Mouse (Mus musculus) forebrain, embryonic 11.5 days (tissue): Measurements from ENCODE around the gene Slit1. TPM values are rescaled to one million over a fixed set of nuclear protein-coding genes. Genes with fewer than 3 reads are reported as not detected.

Experiments
- ATAC-seq: fragments of 200-750 bp; cut with Nextera tagmentation; replicated peaks from 2 replicates; pipeline ENCODE4 v1.8.0; 2017; ENCODE audit warnings: moderate TSS enrichment; ENCODE audit not compliant: low FRiP score
- DNase-seq: peaks from one replicate; pipeline ENCODE4 v3.0.0-alpha.2; 2017; ENCODE audit warnings: low spot score
- H3K27ac ChIP-seq: fragments of 300-500 bp; sonication (generic); 2 replicates; pipeline ENCODE4 v1.5.1; 2014; ENCODE audit warnings: low read depth, low read length
- H3K27me3 ChIP-seq: fragments of 300-500 bp; sonication (generic); 2 replicates; pipeline ENCODE4 v1.6.1; 2014; ENCODE audit warnings: mild to moderate bottlenecking, low read length, mixed read lengths; ENCODE audit not compliant: control insufficient read depth, insufficient read depth
- H3K36me3 ChIP-seq: fragments of 300-500 bp; sonication (generic); 2 replicates; pipeline ENCODE4 v1.6.1; 2014; ENCODE audit warnings: mild to moderate bottlenecking, low read length, moderate library complexity, mixed read lengths; ENCODE audit not compliant: control insufficient read depth, insufficient read depth
- H3K4me1 ChIP-seq: fragments of 300-500 bp; sonication (generic); replicated peaks from 2 replicates; pipeline ENCODE4 v1.6.1; 2014; ENCODE audit warnings: low read length, mixed read lengths; ENCODE audit not compliant: control insufficient read depth, insufficient read depth
- H3K4me2 ChIP-seq: fragments of 300-500 bp; sonication (generic); 2 replicates; pipeline ENCODE4 v1.6.1; 2014; ENCODE audit warnings: low read depth, mild to moderate bottlenecking, low read length, moderate library complexity, mixed read lengths; ENCODE audit not compliant: severe bottlenecking
- H3K4me3 ChIP-seq: fragments of 300-500 bp; sonication (generic); 2 replicates; pipeline ENCODE4 v1.5.1; 2014; ENCODE audit warnings: low read depth, low read length
- H3K9ac ChIP-seq: fragments of 300-500 bp; sonication (generic); 2 replicates; pipeline ENCODE4 v1.6.1; 2014; ENCODE audit warnings: low read length
- H3K9me3 ChIP-seq: fragments of 300-500 bp; sonication (generic); 2 replicates; pipeline ENCODE4 v1.6.1; 2016; ENCODE audit warnings: low read length, mixed read lengths; ENCODE audit not compliant: control insufficient read depth
- WGBS: fragments of 180-500 bp; shearing (Covaris S2); extraction: QIAGEN DNeasy Blood & Tissue Kit; methylation state at CpG from one replicate; pipeline ENCODE4 v1.1.7; 2014; 5-methylcytosine and 5-hydroxymethylcytosine counted together
- polyA plus RNA-seq: library from polyadenylated mRNA; unstranded; fragments of >200 nt; fragmentation: Nextera tagmentation; extraction: Ambion mirVana; gene quantifications from 2 replicates; pipeline ENCODE4 v1.2.1, GENCODE M21; 2014

Gene Slit1
- polyA plus RNA-seq, 1 experiment from 2014 or later = 4.6 TPM

- H3K4me3 ChIP-seq = no peak overlapping the region
Measured at GRCm38 (mm10) chr19:41716233-41717218, 26.9 kb downstream of the Slit1 start.

GRCm38 (mm10) chr19:41714431-41714917 lies 29.0 kb downstream of the Slit1 start:
- H3K9me3 ChIP-seq = no peaks in the 10 kb centered on the region
- no peak overlapping the region for H3K4me3 ChIP-seq
- peaks cover 16% of the 10 kb centered on the region for H3K4me1 ChIP-seq
- H3K27ac ChIP-seq = no peak overlapping the region
- H3K4me2 ChIP-seq = no peak overlapping the region
- DNase-seq = no peak
- no peak overlapping the region for H3K9ac ChIP-seq
- ATAC-seq = no peak
- peaks cover 2% of the 10 kb centered on the region; the same call in 1 of the 2 replicates for H3K27me3 ChIP-seq
- no peaks in the 10 kb centered on the region for H3K36me3 ChIP-seq
- WGBS = 45% methylated on average over 9 of the region's 9 CpGs

More at GRCm38 (mm10) chr19:41716233-41717218, 26.9 kb downstream of the Slit1 start:
- ATAC-seq = peak; percentile 83
- peak; percentile 76 for DNase-seq
- Histone ChIP-seq H3K9me3 (no peaks in the 10 kb centered on the region), H3K4me2 (peak overlapping the region; percentile 8; the same call in 1 of the 2 replicates), H3K9ac (no peak overlapping the region; the same call in 1 of the 2 replicates), H3K27ac (peak overlapping the region; percentile 31; the same call in 1 of the 2 replicates), H3K4me1 (peaks cover 16% of the 10 kb centered on the region), H3K27me3 (peaks cover 2% of the 10 kb centered on the region; the same call in 1 of the 2 replicates), H3K36me3 (no peaks in the 10 kb centered on the region)
- 21% methylated on average over 19 of the region's 19 CpGs for WGBS

- H3K9me3 ChIP-seq = no peaks in the 10 kb centered on the region
- DNase-seq (no peak), ATAC-seq (no peak)
- no peak overlapping the region for H3K4me3 ChIP-seq
- WGBS = 92% methylated on average over 8 of the region's 8 CpGs
- H3K27me3 ChIP-seq = no peaks in the 10 kb centered on the region
- no peaks in the 10 kb centered on the region for H3K36me3 ChIP-seq
- H3K4me1 ChIP-seq = peaks cover 16% of the 10 kb centered on the region
- no peak overlapping the region for H3K27ac ChIP-seq
- H3K9ac ChIP-seq = no peak overlapping the region
- H3K4me2 ChIP-seq = no peak overlapping the region
Measured at GRCm38 (mm10) chr19:41712829-41713228, 30.6 kb downstream of the Slit1 start.

- no peaks in the 10 kb centered on the region for H3K27me3 ChIP-seq
- no peak for DNase-seq
- H3K4me3 ChIP-seq = no peak overlapping the region
- no peak overlapping the region for H3K4me2 ChIP-seq
- 85% methylated on average over 9 of the region's 9 CpGs for WGBS
- H3K36me3 ChIP-seq = no peaks in the 10 kb centered on the region
- H3K9me3 ChIP-seq = no peaks in the 10 kb centered on the region
- no peak overlapping the region for H3K9ac ChIP-seq
- no peak for ATAC-seq
- H3K27ac ChIP-seq = no peak overlapping the region
- peaks cover 16% of the 10 kb centered on the region for H3K4me1 ChIP-seq
Measured at GRCm38 (mm10) chr19:41711665-41712064, 31.8 kb downstream of the Slit1 start.

GRCm38 (mm10) chr19:41709497-41710165 lies 33.8 kb downstream of the Slit1 start:
- DNase-seq (no peak), ATAC-seq (no peak)
- Histone ChIP-seq H3K27me3 (no peaks in the 10 kb centered on the region), H3K9ac (no peak overlapping the region), H3K27ac (no peak overlapping the region), H3K9me3 (no peaks in the 10 kb centered on the region), H3K4me2 (no peak overlapping the region), H3K4me1 (peaks cover 14% of the 10 kb centered on the region), H3K4me3 (no peak overlapping the region), H3K36me3 (no peaks in the 10 kb centered on the region)
- 83% methylated on average over 12 of the region's 12 CpGs for WGBS

- DNase-seq (no peak), ATAC-seq (no peak)
- Histone ChIP-seq H3K4me3 (no peak overlapping the region), H3K27ac (no peak overlapping the region), H3K9ac (no peak overlapping the region), H3K9me3 (no peaks in the 10 kb centered on the region), H3K36me3 (no peaks in the 10 kb centered on the region), H3K27me3 (no peaks in the 10 kb centered on the region), H3K4me1 (peaks cover 11% of the 10 kb centered on the region), H3K4me2 (no peak overlapping the region)
- 61% methylated on average over 12 of the region's 12 CpGs for WGBS
Measured at GRCm38 (mm10) chr19:41707850-41708249, 35.6 kb downstream of the Slit1 start.

GRCm38 (mm10) chr19:41706094-41706828 lies 37.2 kb downstream of the Slit1 start:
- Histone ChIP-seq H3K27me3 (no peaks in the 10 kb centered on the region), H3K27ac (no peak overlapping the region), H3K9me3 (no peaks in the 10 kb centered on the region), H3K4me1 (peaks cover 11% of the 10 kb centered on the region), H3K9ac (no peak overlapping the region), H3K4me3 (no peak overlapping the region), H3K36me3 (no peaks in the 10 kb centered on the region), H3K4me2 (no peak overlapping the region)
- ATAC-seq (no peak), DNase-seq (no peak)
- 74% methylated on average over 17 of the region's 17 CpGs for whole genome bisulfite sequencing

- DNase-seq (no peak), ATAC-seq (no peak)
- no peak overlapping the region for H3K27ac ChIP-seq
- H3K36me3 ChIP-seq = no peaks in the 10 kb centered on the region
- no peaks in the 10 kb centered on the region for H3K27me3 ChIP-seq
- H3K9me3 ChIP-seq = no peaks in the 10 kb centered on the region
- WGBS = 54% methylated on average over 12 of the region's 12 CpGs
- peaks cover 11% of the 10 kb centered on the region for H3K4me1 ChIP-seq
- H3K4me2 ChIP-seq = no peak overlapping the region
- H3K9ac ChIP-seq = no peak overlapping the region
- H3K4me3 ChIP-seq = no peak overlapping the region
Measured at GRCm38 (mm10) chr19:41705416-41705815, 38.0 kb downstream of the Slit1 start.
